Mouse (Mus musculus) frontal cortex, postnatal 14 days (tissue): ENCODE data around the gene Uck2.
A peak's percentile ranks its signal among the peaks of the same experiment; 100 is the strongest.

Experiments
- DNase-seq, 2 experiments: peaks; one replicate each; pipeline ENCODE4 v3.0.0; 2022; ENCODE audit warnings: low spot score in 2 of 2

Gene Uck2

DNA sequence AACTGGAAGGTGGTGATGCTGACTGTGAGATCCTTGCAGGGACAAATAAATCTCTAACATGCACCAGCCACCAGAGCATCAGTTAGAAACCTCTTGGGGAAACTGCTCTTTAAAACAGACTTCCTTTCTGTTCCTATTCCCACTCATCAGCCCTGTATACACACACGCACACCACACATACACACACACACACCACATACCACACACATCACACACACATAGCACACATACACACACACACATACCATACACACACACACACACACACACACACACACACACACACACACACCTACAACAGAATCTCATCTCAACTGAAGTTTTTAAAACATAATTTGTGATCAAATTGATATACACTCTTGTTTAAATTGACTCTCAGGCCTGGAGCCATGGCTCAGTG, 72.4 kb downstream of the Uck2 start:
- no peak for DNase-seq

DNA sequence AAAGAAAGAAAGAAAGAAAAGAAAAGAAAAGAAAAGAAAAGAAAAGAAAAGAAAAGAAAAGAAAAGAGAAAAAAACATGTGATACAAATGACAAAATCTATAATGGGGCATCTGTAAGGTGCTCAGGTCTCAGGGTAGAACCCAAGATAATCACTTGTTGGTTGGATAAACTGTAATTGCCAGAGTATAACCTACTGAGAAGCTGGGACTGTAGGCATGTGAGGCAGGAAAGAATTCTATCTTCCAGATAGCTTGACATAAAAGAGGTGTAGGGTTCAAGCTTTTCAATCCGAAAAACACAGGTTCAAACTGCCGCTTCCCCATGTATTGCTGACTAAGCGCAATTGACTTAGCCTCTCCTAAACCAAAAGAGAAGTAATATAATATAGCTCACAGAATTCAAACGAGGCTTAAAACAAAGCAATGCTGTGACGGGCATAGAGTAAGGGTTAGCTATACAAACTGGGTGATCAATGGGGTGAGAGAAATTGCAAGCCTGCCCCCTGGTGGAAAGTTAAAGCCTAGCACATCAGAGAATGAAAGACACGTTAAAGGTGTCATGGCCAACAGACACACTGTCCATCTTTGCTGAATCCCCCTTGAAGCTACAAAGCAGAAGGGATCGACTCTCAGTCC, 73.0 kb downstream of the Uck2 start:
- peak in 1 of 2 experiments; percentile 73 for DNase-seq

DNA sequence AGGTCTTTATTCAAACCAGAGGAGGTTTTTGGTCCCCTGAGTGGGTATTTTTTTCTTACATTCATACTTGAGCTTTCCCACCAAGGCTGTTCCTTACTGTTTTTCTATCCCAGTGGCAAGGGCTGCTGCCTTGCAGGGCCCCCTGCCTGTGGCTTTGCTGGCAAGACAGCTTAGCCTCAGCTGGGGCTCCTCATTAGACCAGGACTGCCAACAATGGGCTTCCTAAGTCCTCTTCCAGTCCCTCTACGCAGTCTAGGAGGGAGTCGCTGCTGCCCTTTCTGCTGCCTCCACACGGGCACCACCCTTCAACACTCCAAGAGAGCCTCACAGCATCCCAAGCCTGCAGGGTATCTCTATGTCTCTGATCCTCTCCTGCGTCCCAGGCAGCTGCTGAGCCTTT, 76.3 kb downstream of the Uck2 start:
- DNase-seq: no peak

DNA sequence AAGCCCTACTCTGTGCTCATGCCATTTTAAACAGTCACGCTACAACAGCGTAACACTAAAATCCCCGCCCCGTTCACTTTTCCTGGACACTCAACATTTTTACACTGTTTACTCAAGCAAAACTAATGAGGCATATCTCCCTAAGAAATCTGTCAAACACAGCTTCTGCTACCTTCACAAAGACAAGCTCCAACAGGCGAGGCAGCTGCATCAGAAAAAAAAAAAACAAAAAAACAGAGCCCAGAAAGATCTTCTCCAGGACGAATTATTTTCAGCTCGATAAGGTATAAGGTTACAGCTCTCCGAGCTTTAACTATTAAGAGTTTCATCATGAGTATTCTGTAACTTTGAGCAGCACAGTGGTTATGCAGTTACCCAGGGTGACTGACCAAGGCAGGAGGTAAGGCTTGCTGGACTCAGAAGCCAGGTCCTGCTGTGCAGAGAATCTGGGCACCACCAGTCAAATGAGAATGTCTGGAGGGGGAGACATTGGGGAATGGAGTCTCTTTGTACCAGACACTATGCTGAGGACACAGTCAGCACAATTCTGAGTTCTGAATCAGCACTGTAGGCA, 79.9 kb downstream of the Uck2 start:
- no peak for DNase-seq

DNA sequence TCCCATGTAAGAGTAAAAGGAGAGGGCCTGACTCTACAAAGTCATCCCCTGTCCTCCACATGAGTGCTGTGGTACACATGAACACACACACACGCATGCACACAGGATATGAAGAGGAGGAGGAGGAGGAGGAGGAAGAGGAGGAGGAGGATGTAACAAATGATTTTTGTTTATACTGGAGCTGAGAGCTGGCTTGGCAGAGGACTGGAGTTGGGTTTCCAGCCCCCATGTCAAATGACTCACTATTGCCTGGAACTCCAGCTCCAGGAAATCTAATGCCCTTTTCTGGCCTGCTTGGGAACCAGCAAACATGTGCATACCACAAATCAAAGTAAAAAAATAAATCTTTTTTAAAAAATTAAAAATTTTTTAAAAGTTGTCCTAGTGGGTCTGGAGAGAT, 80.7 kb downstream of the Uck2 start:
- DNase-seq: no peak

DNA sequence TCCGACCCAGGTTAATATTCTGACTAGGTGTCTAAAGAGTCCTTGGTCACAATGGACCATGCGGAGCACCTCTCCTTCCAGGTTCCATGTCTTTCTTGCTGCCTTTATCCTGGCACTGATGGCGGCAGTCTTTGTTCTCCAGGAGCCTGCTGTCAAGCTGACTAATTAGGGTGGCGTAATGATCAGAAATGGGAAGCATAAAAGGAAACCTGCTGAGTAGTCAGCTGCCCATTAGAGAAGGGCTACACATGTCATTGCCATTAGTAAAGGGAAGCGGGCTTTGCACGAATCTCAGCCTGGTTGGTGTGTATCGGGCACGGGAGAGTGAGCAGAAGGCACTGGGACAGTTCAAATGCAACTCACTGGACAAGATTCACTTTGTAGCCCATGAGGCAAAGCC, 90.4 kb downstream of the Uck2 start:
- DNase-seq: no peak

DNA sequence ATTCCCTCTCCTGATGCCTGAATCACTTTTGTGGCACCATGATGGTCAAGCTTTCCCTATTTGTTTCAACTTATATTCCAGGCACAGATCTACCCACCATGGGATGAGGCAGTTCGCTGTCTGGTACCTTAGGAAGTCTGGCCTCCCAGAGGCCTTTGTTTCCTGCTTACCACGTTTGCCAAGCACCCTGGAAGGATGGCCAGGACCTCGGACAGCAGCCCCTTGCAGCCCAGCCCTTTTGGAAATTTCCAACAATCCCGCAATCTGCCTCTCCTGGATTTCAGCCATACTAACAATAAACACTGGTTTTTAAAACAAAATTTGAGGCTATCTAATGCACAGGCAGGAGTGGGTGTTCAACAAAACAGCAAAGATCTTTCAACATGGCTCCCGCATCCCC, 97.3 kb downstream of the Uck2 start:
- no peak for DNase-seq

DNA sequence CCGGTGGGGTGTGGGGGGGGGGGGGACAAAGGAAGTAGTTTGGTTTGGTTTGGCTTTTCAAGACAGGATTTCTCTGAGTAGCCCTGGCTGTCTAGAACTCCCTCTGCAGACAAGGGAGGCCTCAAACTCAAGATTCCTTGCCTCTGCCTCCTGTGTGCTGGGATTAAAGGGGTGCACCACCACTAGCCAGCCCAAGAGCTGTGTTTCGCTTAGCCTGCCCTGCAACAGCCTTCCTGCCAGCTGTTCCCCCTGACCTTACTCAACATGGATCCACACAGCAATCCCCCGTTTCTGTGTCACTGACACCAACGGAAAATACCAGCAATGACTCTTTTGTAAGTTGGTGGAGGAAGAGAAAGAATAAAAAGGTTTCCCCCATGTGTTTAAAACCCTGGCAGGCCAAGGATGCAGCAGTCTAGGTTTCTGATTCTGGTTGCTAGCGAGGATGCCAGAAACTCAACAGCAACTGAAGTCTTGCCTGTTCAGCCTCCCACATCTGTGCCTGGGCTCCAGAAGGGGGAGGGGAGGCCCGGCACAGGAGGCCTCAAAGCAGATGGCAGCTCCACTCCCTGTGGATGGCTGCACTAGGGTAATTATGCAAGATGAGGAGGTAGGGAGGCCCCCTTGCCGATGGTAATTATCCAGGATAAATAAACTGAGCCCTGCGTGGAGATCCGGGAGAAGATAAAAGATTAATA, 103.1 kb downstream of the Uck2 start:
- peak; percentile 12 to 20 for DNase-seq
